Mouse (Mus musculus): ENCODE measurements around the gene Afap1l2. TPM values are rescaled to one million over a fixed set of nuclear protein-coding genes. Genes with fewer than 3 reads are reported as not detected.

Gene Afap1l2
- polyA plus RNA-seq, 2 experiments = 6.8 TPM

DNA sequence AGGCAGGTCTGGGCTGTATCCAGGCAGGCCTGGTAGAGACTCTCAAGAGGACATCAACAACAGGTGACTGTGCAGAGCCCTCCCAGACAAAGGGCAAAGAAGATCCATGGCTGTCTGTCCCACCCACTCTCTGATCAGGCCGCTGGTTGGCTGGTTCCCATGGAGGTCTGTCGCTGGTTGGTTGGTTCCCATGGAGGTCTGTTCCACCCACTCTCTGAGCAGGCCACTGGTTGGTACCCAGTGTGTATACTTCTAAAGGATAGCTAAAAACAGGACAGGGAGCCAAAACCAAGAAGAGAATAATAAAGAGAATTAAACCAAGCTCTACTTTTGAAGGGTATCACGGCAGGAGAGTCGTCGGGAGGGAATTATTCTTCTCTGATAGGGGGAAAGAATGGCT lies 31.5 kb downstream of the Afap1l2 start:
- DNase-seq (ENCODE audit: low spot score) (no peak), ATAC-seq (ENCODE audit: low FRiP score, low read depth) (no peak)
- H3K4me3 ChIP-seq (replicated peaks; ENCODE audit: low read length) = no peak overlapping the region
- 91% methylated on average over 5 of the region's 5 CpGs for WGBS
- no peak overlapping the region for H3K27ac ChIP-seq (replicated peaks; ENCODE audit: low read depth, low read length)
- H3K9me3 ChIP-seq (ENCODE audit: control insufficient read depth, low read length) = no peaks in the 10 kb centered on the region
- H3K9ac ChIP-seq (ENCODE audit: low read depth, low read length, severe bottlenecking) = no peak overlapping the region
- H3K4me1 ChIP-seq (ENCODE audit: control insufficient read depth, insufficient read depth, low read length) = no peaks in the 10 kb centered on the region
- H3K36me3 ChIP-seq (ENCODE audit: control insufficient read depth, insufficient read depth, low read length) = no peaks in the 10 kb centered on the region
- no peaks in the 10 kb centered on the region for H3K27me3 ChIP-seq (ENCODE audit: control insufficient read depth, insufficient read depth, low read length)
- no peak for TF ChIP-seq POLR2A (IDR thresholded peaks at IDR 0.05; ENCODE audit: borderline replicate concordance, extremely low read depth, insufficient read depth, insufficient read length)
- H3K4me2 ChIP-seq (replicated peaks; ENCODE audit: low read depth, low read length, severe bottlenecking) = no peak overlapping the region

DNA sequence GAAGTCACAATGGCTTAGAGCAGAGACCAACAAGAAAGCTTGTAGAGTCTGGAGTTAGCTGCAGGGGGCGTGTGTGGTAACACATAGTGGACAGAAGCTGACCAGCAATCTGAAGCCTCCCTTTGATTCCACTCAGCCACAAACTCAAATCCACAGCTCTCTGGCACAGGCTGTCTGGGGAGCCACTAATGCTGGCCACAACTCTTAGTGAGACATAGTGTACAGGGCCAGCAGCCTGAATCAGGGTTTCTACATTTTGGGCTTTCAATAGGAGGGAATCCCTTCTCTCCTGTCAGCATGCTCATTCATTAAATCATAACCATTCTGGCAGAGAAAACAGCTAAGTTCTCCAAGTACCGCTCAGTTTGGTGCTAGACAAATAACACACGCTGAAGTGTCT lies 32.5 kb downstream of the Afap1l2 start:
- Histone ChIP-seq H3K9ac (ENCODE audit: low read depth, low read length, severe bottlenecking) (no peak overlapping the region), H3K4me3 (replicated peaks; ENCODE audit: low read length) (no peak overlapping the region), H3K27ac (replicated peaks; ENCODE audit: low read depth, low read length) (no peak overlapping the region), H3K4me1 (ENCODE audit: control insufficient read depth, insufficient read depth, low read length) (no peaks in the 10 kb centered on the region), H3K9me3 (ENCODE audit: control insufficient read depth, low read length) (no peaks in the 10 kb centered on the region), H3K36me3 (ENCODE audit: control insufficient read depth, insufficient read depth, low read length) (no peaks in the 10 kb centered on the region), H3K27me3 (ENCODE audit: control insufficient read depth, insufficient read depth, low read length) (no peaks in the 10 kb centered on the region), H3K4me2 (replicated peaks; ENCODE audit: low read depth, low read length, severe bottlenecking) (no peak overlapping the region)
- WGBS = 85% methylated on average over 3 of the region's 3 CpGs
- TF ChIP-seq POLR2A (IDR thresholded peaks at IDR 0.05; ENCODE audit: borderline replicate concordance, extremely low read depth, insufficient read depth, insufficient read length) = no peak
- ATAC-seq (ENCODE audit: low FRiP score, low read depth) (no peak), DNase-seq (ENCODE audit: low spot score) (no peak)

DNA sequence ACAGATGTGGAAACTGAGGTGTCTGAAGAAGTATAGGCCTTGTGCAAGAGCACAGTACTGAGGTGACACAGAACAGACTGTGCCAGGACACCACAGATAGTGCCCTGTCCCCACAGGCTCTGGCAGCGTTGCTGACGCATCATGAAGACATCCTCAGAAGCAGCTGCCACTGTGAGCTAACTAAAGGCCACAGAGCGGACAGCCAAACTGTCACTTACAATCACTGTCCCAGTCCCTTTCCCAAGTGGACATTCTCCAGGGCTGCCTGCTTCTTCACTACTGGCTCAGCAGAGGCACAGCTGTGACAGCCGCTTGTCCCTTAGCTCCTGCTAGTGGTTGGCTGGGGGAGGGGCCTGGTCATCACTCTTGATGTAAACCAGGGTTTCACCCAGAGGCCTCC lies 33.9 kb downstream of the Afap1l2 start:
- ATAC-seq (ENCODE audit: low FRiP score, low read depth) (no peak; the same call in 1 of the 2 replicates), DNase-seq (ENCODE audit: low spot score) (peak; percentile 30)
- Histone ChIP-seq H3K27me3 (ENCODE audit: control insufficient read depth, insufficient read depth, low read length) (no peaks in the 10 kb centered on the region), H3K4me1 (ENCODE audit: control insufficient read depth, insufficient read depth, low read length) (no peaks in the 10 kb centered on the region), H3K27ac (replicated peaks; ENCODE audit: low read depth, low read length) (no peak overlapping the region), H3K4me3 (replicated peaks; ENCODE audit: low read length) (no peak overlapping the region), H3K4me2 (replicated peaks; ENCODE audit: low read depth, low read length, severe bottlenecking) (no peak overlapping the region), H3K9me3 (ENCODE audit: control insufficient read depth, low read length) (no peaks in the 10 kb centered on the region), H3K36me3 (ENCODE audit: control insufficient read depth, insufficient read depth, low read length) (no peaks in the 10 kb centered on the region), H3K9ac (ENCODE audit: low read depth, low read length, severe bottlenecking) (no peak overlapping the region)
- TF ChIP-seq POLR2A (IDR thresholded peaks at IDR 0.05; ENCODE audit: borderline replicate concordance, extremely low read depth, insufficient read depth, insufficient read length) = no peak
- 67% methylated on average over 4 of the region's 4 CpGs for WGBS

DNA sequence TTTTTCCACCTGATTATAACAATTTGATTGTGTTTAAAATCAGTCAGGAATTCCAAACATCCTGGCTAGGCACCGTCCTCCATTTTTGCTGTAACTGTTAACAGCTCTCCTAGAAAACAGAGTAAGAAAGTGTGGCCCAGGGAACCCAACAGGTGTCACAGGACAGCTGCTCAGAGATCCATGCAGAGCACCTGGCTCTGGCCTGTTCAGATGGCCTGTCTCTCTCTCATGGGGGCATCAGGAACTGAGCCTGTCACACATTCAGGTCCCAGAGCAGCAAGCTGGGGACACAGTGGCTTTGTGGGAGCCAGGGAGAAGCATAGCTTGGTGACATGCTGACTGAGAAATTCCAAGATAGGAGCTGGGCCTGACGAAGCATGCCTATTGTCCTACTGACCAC lies 35.3 kb downstream of the Afap1l2 start:
- Histone ChIP-seq H3K4me2 (replicated peaks; ENCODE audit: low read depth, low read length, severe bottlenecking) (no peak overlapping the region), H3K4me3 (replicated peaks; ENCODE audit: low read length) (no peak overlapping the region), H3K9me3 (ENCODE audit: control insufficient read depth, low read length) (no peaks in the 10 kb centered on the region), H3K27me3 (ENCODE audit: control insufficient read depth, insufficient read depth, low read length) (no peaks in the 10 kb centered on the region), H3K4me1 (ENCODE audit: control insufficient read depth, insufficient read depth, low read length) (no peaks in the 10 kb centered on the region), H3K9ac (ENCODE audit: low read depth, low read length, severe bottlenecking) (no peak overlapping the region), H3K36me3 (ENCODE audit: control insufficient read depth, insufficient read depth, low read length) (no peaks in the 10 kb centered on the region), H3K27ac (replicated peaks; ENCODE audit: low read depth, low read length) (no peak overlapping the region)
- TF ChIP-seq POLR2A (IDR thresholded peaks at IDR 0.05; ENCODE audit: borderline replicate concordance, extremely low read depth, insufficient read depth, insufficient read length) = no peak
- ATAC-seq (ENCODE audit: low FRiP score, low read depth) (no peak), DNase-seq (ENCODE audit: low spot score) (no peak)
- 58% methylated on average over 2 of the region's 2 CpGs for WGBS

DNA sequence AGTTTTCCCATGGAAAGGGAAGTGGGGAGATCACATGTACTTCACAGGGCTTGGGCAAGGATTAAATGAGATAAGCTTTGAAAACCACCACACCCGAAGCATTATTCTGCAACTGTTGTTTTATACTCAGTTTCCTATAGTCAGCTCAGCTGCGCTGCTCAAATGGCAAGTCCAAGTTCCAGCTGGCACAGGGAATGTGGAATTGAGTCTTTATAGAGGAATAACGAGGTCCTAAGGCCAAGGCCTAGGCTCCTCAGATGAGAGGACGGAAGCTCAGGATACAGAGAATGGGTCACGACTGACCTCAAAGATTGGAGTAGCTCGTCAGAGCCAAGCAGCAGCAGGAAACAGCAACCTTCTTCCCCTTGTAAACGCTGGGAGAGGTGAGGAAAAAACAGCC lies 36.7 kb downstream of the Afap1l2 start:
- Histone ChIP-seq H3K4me2 (replicated peaks; ENCODE audit: low read depth, low read length, severe bottlenecking) (no peak overlapping the region), H3K9me3 (ENCODE audit: control insufficient read depth, low read length) (no peaks in the 10 kb centered on the region), H3K36me3 (ENCODE audit: control insufficient read depth, insufficient read depth, low read length) (no peaks in the 10 kb centered on the region), H3K27me3 (ENCODE audit: control insufficient read depth, insufficient read depth, low read length) (no peaks in the 10 kb centered on the region), H3K9ac (ENCODE audit: low read depth, low read length, severe bottlenecking) (no peak overlapping the region), H3K4me1 (ENCODE audit: control insufficient read depth, insufficient read depth, low read length) (no peaks in the 10 kb centered on the region), H3K4me3 (replicated peaks; ENCODE audit: low read length) (no peak overlapping the region), H3K27ac (replicated peaks; ENCODE audit: low read depth, low read length) (no peak overlapping the region)
- no peak for TF ChIP-seq POLR2A (IDR thresholded peaks at IDR 0.05; ENCODE audit: borderline replicate concordance, extremely low read depth, insufficient read depth, insufficient read length)
- WGBS = 58% methylated on average over 7 of the region's 7 CpGs
- no peak for ATAC-seq (ENCODE audit: low FRiP score, low read depth)
- no peak for DNase-seq (ENCODE audit: low spot score)

DNA sequence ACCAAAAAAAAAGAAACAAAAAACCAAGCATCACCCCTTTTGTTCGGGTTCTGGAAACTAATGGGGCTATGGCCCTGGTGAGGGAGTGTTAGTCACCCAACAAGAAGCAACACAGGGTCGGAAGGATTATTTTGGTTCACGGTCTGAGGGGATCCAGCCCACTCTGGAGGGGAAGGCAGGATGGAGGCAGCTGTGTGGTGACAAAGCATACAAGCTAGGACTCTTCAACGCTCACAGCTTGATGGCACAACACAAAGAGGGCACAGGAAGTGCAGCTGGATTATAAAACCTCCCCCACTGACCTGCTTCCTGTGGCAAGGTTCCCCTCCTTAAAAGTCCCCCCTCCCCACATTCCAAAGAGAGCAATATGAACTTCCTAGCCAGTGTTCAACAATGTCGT lies 44.2 kb downstream of the Afap1l2 start:
- no peak overlapping the region for H3K9ac ChIP-seq (ENCODE audit: low read depth, low read length, severe bottlenecking)
- H3K27ac ChIP-seq (replicated peaks; ENCODE audit: low read depth, low read length) = no peak overlapping the region
- no peaks in the 10 kb centered on the region for H3K9me3 ChIP-seq (ENCODE audit: control insufficient read depth, low read length)
- DNase-seq (ENCODE audit: low spot score) (no peak), ATAC-seq (ENCODE audit: low FRiP score, low read depth) (no peak)
- H3K4me3 ChIP-seq (replicated peaks; ENCODE audit: low read length) = no peak overlapping the region
- no peak for TF ChIP-seq POLR2A (IDR thresholded peaks at IDR 0.05; ENCODE audit: borderline replicate concordance, extremely low read depth, insufficient read depth, insufficient read length)
- H3K4me2 ChIP-seq (replicated peaks; ENCODE audit: low read depth, low read length, severe bottlenecking) = no peak overlapping the region
- 56% methylated on average over 5 of the region's 5 CpGs for WGBS
- no peaks in the 10 kb centered on the region for H3K4me1 ChIP-seq (ENCODE audit: control insufficient read depth, insufficient read depth, low read length)
- no peaks in the 10 kb centered on the region for H3K27me3 ChIP-seq (ENCODE audit: control insufficient read depth, insufficient read depth, low read length)
- no peaks in the 10 kb centered on the region for H3K36me3 ChIP-seq (ENCODE audit: control insufficient read depth, insufficient read depth, low read length)
